7 mouse cellular contexts compared by ENCODE assay signal in genomic region chr13:55634639-55635127, GRCm38 (mm10). TPM values are rescaled to one million over a fixed set of nuclear protein-coding genes. Genes with fewer than 3 reads are reported as not detected.
DNase-seq lines count a peak whose midpoint lies in the region; ATAC-seq and TF ChIP-seq lines count a peak whose summit lies in the region.

Ddx46 (plus strand) TSS chr13:55635027.

- 4% methylated on average over 30 of the region's 30 CpGs for WGBS in intestine, postnatal 0 days
- WGBS in limb, embryonic 10.5 days: 7% methylated on average over 30 of the region's 30 CpGs
- WGBS in midbrain, embryonic 13.5 days: 6% methylated on average over 30 of the region's 30 CpGs

- H3K27ac ChIP-seq in intestine, postnatal 0 days (ENCODE audit: low read depth, low read length): no peak within 1 kb of the TSS
- peak within 1 kb of the TSS; percentile 90 for H3K27ac ChIP-seq in limb, embryonic 10.5 days
- H3K27ac ChIP-seq in midbrain, embryonic 13.5 days: peak within 1 kb of the TSS; percentile 58

- peak; percentile 72 for DNase-seq in adrenal gland, adult 8-10 months
- DNase-seq in embryo, embryonic 9.5 days (ENCODE audit: extremely low spot score): peak; percentile 91
- DNase-seq in gastrocnemius, postnatal 4 days (ENCODE audit: low spot score in 2 of 2): peak; percentile 90 to 92
- DNase-seq in limb, embryonic 10.5 days (ENCODE audit: low spot score): peak; percentile 96
- DNase-seq in spleen, adult 12 weeks (ENCODE audit: low spot score): peak; percentile 82

- H3K27me3 ChIP-seq in intestine, postnatal 0 days (replicated peaks; ENCODE audit: control insufficient read depth, insufficient read depth, low read length): no peaks in the 10 kb centered on the region
- H3K27me3 ChIP-seq in limb, embryonic 10.5 days (ENCODE audit: low read depth, poor library complexity, severe bottlenecking): no peaks in the 10 kb centered on the region
- no peaks in the 10 kb centered on the region for H3K27me3 ChIP-seq in midbrain, embryonic 13.5 days

- peak within 1 kb of the TSS; percentile 86 for H3K9ac ChIP-seq in intestine, postnatal 0 days (ENCODE audit: low read depth, low read length)
- H3K9ac ChIP-seq in midbrain, embryonic 13.5 days (replicated peaks): peak within 1 kb of the TSS; percentile 92

- peak within 1 kb of the TSS; percentile 99 for H3K4me3 ChIP-seq in intestine, postnatal 0 days (ENCODE audit: low read depth, low read length)
- H3K4me3 ChIP-seq in limb, embryonic 10.5 days: peak within 1 kb of the TSS; percentile 100
- peak within 1 kb of the TSS; percentile 99 for H3K4me3 ChIP-seq in midbrain, embryonic 13.5 days (replicated peaks)

- peak within 1 kb of the TSS; percentile 81 for H3K4me2 ChIP-seq in intestine, postnatal 0 days (replicated peaks; ENCODE audit: low read depth)
- H3K4me2 ChIP-seq in midbrain, embryonic 13.5 days (replicated peaks): peak within 1 kb of the TSS; percentile 90

- no peaks in the 10 kb centered on the region for H3K4me1 ChIP-seq in intestine, postnatal 0 days (replicated peaks; ENCODE audit: control insufficient read depth, insufficient read depth, low read length)
- peaks cover 20% of the 10 kb centered on the region for H3K4me1 ChIP-seq in limb, embryonic 10.5 days
- peaks cover 23% of the 10 kb centered on the region for H3K4me1 ChIP-seq in midbrain, embryonic 13.5 days (replicated peaks)

- ATAC-seq in intestine, postnatal 0 days: peak; percentile 91
- ATAC-seq in midbrain, embryonic 13.5 days: peak; percentile 96

- peaks cover 37% of the 10 kb centered on the region for H3K36me3 ChIP-seq in intestine, postnatal 0 days (ENCODE audit: control insufficient read depth, insufficient read depth)
- H3K36me3 ChIP-seq in limb, embryonic 10.5 days: peaks cover 73% of the 10 kb centered on the region
- H3K36me3 ChIP-seq in midbrain, embryonic 13.5 days: peaks cover 52% of the 10 kb centered on the region

- no peaks in the 10 kb centered on the region for H3K9me3 ChIP-seq in intestine, postnatal 0 days (ENCODE audit: control insufficient read depth)
- H3K9me3 ChIP-seq in limb, embryonic 10.5 days (replicated peaks): no peaks in the 10 kb centered on the region
- H3K9me3 ChIP-seq in midbrain, embryonic 13.5 days: no peaks in the 10 kb centered on the region

- peak; percentile 96 for TF ChIP-seq CTCF in intestine, postnatal 0 days (IDR thresholded peaks at IDR 0.05; ENCODE audit: low read depth)

RNA-seq across cellular contexts. Expression of gene Ddx46, which starts in this region (rescaled TPM):
- total RNA-seq in adrenal gland, adult 8-10 months (2022): 10 to 100 TPM; 29.1 to 58.6 (median 48.5) TPM
- total RNA-seq in gastrocnemius, postnatal 4 days (2021): 10 to 100 TPM; 28.2 to 35.0 TPM
- polyA plus RNA-seq in intestine, postnatal 0 days (2015; fragmentation: Nextera tagmentation; extraction: Ambion mirVana): 15.6 and 16.6 TPM in 2 replicates
- 41.5 and 45.6 TPM in 2 replicates for polyA plus RNA-seq in limb, embryonic 10.5 days (2016; fragmentation: Nextera tagmentation; extraction: Ambion mirVana)
- 31.3 and 33.5 TPM in 2 replicates for polyA plus RNA-seq in midbrain, embryonic 13.5 days (2015; fragmentation: Nextera tagmentation; extraction: Ambion mirVana)
